Mouse (Mus musculus): ENCODE measurements around the gene Lrrc2. TPM values are rescaled to one million over a fixed set of nuclear protein-coding genes. Genes with fewer than 3 reads are reported as not detected.

The Lrrc2 gene
- total RNA-seq, 2 experiments from 2014 or later = not detected

- no peak for ATAC-seq (replicated peaks; ENCODE audit: low FRiP score, poor library complexity, severe bottlenecking)
Observed at GRCm38 (mm10) chr9:111026791-111027190, 75.4 kb downstream of the Lrrc2 start.

Other genes with a start within 250 kb of the Lrrc2 start
- not detected in 2 replicates for gene Myl3, start 209.7 kb upstream of the Lrrc2 start, total RNA-seq (2015; ENCODE audit: low replicate concordance)
- gene Myl3, start 209.7 kb upstream of the Lrrc2 start, total RNA-seq (2017; ENCODE audit: low replicate concordance) = not detected in 2 replicates
- not detected in 2 replicates for gene Pth1r, start 204.4 kb upstream of the Lrrc2 start, total RNA-seq (2015; ENCODE audit: low replicate concordance)
- gene Pth1r, start 204.4 kb upstream of the Lrrc2 start, total RNA-seq (2017; ENCODE audit: low replicate concordance) = not detected in 2 replicates
- not detected in 2 replicates for gene Prss42, start 153.4 kb upstream of the Lrrc2 start, total RNA-seq (2015; ENCODE audit: low replicate concordance)
- not detected in 2 replicates for gene Prss42, start 153.4 kb upstream of the Lrrc2 start, total RNA-seq (2017; ENCODE audit: low replicate concordance)
- not detected in 2 replicates for gene Prss44, start 137.6 kb upstream of the Lrrc2 start, total RNA-seq (2015; ENCODE audit: low replicate concordance)
- gene Prss44, start 137.6 kb upstream of the Lrrc2 start, total RNA-seq (2017; ENCODE audit: low replicate concordance) = not detected in 2 replicates
- not detected in 2 replicates for gene Prss43, start 124.9 kb upstream of the Lrrc2 start, total RNA-seq (2015; ENCODE audit: low replicate concordance)
- gene Prss43, start 124.9 kb upstream of the Lrrc2 start, total RNA-seq (2017; ENCODE audit: low replicate concordance) = not detected in 2 replicates
- gene Prss45, start 117.0 kb upstream of the Lrrc2 start, total RNA-seq (2015; ENCODE audit: low replicate concordance) = not detected in 2 replicates
- not detected in 2 replicates for gene Prss45, start 117.0 kb upstream of the Lrrc2 start, total RNA-seq (2017; ENCODE audit: low replicate concordance)
- gene Prss46, start 107.0 kb upstream of the Lrrc2 start, total RNA-seq (2015; ENCODE audit: low replicate concordance) = not detected in 2 replicates
- gene Prss46, start 107.0 kb upstream of the Lrrc2 start, total RNA-seq (2017; ENCODE audit: low replicate concordance) = not detected in 2 replicates
- gene Prss50, start 93.6 kb upstream of the Lrrc2 start, total RNA-seq (2015; ENCODE audit: low replicate concordance) = 7.7 TPM in 1 of 2 replicates, not detected in the other
- not detected in 2 replicates for gene Prss50, start 93.6 kb upstream of the Lrrc2 start, total RNA-seq (2017; ENCODE audit: low replicate concordance)
- gene Als2cl, start 71.7 kb upstream of the Lrrc2 start, total RNA-seq (2015; ENCODE audit: low replicate concordance) = 0.63 TPM in 1 of 2 replicates, not detected in the other
- gene Als2cl, start 71.7 kb upstream of the Lrrc2 start, total RNA-seq (2017; ENCODE audit: low replicate concordance) = not detected in 2 replicates
- gene Tmie, start 71.4 kb upstream of the Lrrc2 start, total RNA-seq (2015; ENCODE audit: low replicate concordance) = not detected in 2 replicates
- not detected in 2 replicates for gene Tmie, start 71.4 kb upstream of the Lrrc2 start, total RNA-seq (2017; ENCODE audit: low replicate concordance)
- not detected in 2 replicates for gene Fam240a, start 34.7 kb upstream of the Lrrc2 start, total RNA-seq (2015; ENCODE audit: low replicate concordance)
- not detected in 2 replicates for gene Fam240a, start 34.7 kb upstream of the Lrrc2 start, total RNA-seq (2017; ENCODE audit: low replicate concordance)
- gene Tdgf1, start 5.4 kb upstream of the Lrrc2 start, total RNA-seq (2015; ENCODE audit: low replicate concordance) = not detected in 2 replicates
- gene Tdgf1, start 5.4 kb upstream of the Lrrc2 start, total RNA-seq (2017; ENCODE audit: low replicate concordance) = not detected in 2 replicates
- gene Rtp3, start 39.0 kb downstream of the Lrrc2 start, total RNA-seq (2015; ENCODE audit: low replicate concordance) = not detected in 2 replicates
- not detected in 2 replicates for gene Rtp3, start 39.0 kb downstream of the Lrrc2 start, total RNA-seq (2017; ENCODE audit: low replicate concordance)
- gene Ltf, start 67.7 kb downstream of the Lrrc2 start, total RNA-seq (2015; ENCODE audit: low replicate concordance) = 948 and 1,023 TPM in 2 replicates
- 738 and 893 TPM in 2 replicates for gene Ltf, start 67.7 kb downstream of the Lrrc2 start, total RNA-seq (2017; ENCODE audit: low replicate concordance)
- gene Ccrl2, start 106.0 kb downstream of the Lrrc2 start, total RNA-seq (2015; ENCODE audit: low replicate concordance) = 32.7 and 39.5 TPM in 2 replicates
- 43.8 and 65.4 TPM in 2 replicates for gene Ccrl2, start 106.0 kb downstream of the Lrrc2 start, total RNA-seq (2017; ENCODE audit: low replicate concordance)
- gene Lrrfip2, start 166.0 kb downstream of the Lrrc2 start, total RNA-seq (2015; ENCODE audit: low replicate concordance) = 5.6 and 6.5 TPM in 2 replicates
- gene Lrrfip2, start 166.0 kb downstream of the Lrrc2 start, total RNA-seq (2017; ENCODE audit: low replicate concordance) = 30.9 and 40.8 TPM in 2 replicates